Mouse (Mus musculus) CD4-positive, CD25-positive, alpha-beta regulatory T cell, adult 4 months (primary cell): ENCODE measurements around the gene Taf12. TPM values are rescaled to one million over a fixed set of nuclear protein-coding genes. Genes with fewer than 3 reads are reported as not detected.

Experiments
- ATAC-seq: one replicate; pipeline ENCODE4 v1.8.0; 2017
- polyA plus RNA-seq, 2 experiments: library from polyadenylated mRNA; unstranded; fragments of 100-300 nt; shearing (Covaris generic); gene quantifications; one replicate each; pipeline ENCODE4 v1.2.1; 2017

Taf12 gene
- polyA plus RNA-seq, 2 experiments from 2014 or later: 84.4 to 91.9 TPM

DNA sequence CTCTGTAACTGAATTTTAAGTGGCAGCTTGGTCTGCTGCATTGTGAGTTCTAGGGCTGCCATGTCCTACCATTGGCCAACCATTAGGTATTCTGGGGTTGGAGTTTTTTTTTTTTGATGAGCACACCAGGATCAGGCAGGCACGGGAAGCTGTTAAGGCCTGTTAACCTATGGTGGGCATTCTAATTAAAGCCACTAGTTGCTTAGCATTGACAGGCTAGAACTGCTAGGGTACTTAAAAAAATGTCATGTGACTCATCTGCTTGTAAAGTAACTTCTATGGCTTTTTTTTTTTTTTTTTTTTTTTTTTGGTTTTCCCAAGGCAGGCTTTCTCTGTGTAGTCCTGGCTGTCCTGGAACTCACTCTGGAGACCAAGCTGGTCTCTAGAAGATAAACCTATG is 37.0 kb downstream of the Taf12 start:
- no peak for ATAC-seq

DNA sequence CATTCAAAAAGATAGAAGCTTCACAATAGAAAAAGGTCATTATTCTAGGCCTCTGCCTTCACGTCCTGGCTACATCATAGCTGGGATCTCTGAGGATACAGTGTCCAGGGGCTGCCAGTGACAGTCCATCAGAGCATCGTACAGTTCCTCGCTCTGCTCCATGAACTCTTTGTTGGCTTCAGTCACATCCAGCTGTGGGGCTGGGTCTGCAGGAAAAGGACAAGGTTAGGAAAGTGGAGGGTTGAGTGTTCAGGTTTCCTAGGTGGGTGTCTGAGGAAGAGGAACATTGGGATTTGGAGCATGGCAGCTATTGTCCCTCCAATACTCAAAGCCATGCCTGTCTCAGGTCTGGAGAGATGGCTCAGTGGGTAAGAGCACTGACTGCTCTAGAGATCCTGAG is 37.6 kb downstream of the Taf12 start:
- no peak for ATAC-seq

DNA sequence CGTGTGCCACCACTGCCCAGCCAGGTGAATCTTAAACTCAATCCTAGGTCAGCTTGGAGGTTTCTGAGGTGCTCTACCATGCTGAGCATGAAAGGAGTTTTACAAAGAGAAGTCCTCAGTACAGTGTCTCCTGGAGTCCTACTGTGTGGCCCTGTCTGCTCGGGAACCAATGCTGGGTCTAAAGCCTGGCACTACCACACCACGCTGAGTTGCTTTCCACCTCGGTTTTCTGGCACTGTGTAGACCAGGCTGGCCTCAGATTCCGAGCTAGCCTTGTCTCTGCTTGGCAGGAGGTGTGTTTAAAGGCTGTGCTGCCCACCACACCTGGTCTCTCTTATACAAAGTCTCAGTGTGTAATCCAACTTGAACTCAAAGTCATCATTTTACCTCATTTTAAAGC is 38.5 kb downstream of the Taf12 start:
- ATAC-seq: no peak

- ATAC-seq: no peak
Observed at GRCm38 (mm10) chr4:132315711-132316110, 41.5 kb downstream of the Taf12 start.

DNA sequence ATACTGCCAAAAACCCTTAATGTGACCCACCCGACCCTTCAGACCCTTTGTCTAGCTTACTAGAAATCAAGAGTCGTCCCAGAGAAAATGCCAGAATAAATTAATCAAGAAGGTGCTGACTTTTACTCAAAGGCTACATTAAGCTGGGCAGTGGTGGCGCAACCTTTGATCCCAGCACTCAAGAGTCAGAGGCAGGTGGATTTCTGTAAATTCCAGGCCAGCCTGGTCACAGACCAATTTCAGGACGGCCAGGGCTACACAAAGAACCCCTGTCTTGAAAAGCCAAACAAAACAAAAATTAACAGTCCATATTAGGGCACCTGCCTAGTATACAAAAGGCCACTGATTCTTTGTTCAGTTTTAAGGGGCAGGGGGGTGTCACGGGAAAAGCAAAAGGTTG is 52.3 kb downstream of the Taf12 start:
- ATAC-seq: no peak

DNA sequence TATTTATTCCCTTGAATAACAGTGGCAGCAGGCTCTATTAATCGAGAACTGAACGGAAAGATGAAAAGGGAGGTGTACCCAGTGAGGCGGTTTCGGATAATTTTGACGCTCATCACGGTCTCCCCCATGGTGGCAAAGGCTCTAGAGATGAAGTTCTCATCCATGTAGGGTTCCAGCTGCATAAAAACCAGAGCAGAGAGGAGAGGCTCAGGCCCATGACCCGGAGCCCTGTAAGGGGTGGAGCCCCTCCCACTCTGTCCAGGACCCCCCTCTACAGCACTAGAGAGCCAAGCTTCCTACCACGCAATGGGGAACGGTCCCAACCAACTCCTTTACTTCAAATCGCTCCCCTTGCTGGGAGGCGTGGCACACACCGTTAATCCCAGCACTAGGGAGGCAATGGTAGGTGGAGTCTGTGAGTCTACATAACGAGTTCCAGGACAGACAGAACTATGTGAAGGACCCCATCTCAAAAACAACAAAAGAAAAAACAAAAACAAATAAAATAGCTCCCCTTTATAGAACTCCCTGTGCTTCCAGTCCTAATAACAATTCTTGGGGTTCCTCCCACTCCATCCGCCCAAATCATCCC is 54.3 kb downstream of the Taf12 start:
- no peak for ATAC-seq

- ATAC-seq: peak; percentile 98
Observed at GRCm38 (mm10) chr4:132329115-132329834, 55.1 kb downstream of the Taf12 start, which contains the start of gene Trnau1ap. TSS of gene Trnau1ap (minus strand) at chr4:132329538.

DNA sequence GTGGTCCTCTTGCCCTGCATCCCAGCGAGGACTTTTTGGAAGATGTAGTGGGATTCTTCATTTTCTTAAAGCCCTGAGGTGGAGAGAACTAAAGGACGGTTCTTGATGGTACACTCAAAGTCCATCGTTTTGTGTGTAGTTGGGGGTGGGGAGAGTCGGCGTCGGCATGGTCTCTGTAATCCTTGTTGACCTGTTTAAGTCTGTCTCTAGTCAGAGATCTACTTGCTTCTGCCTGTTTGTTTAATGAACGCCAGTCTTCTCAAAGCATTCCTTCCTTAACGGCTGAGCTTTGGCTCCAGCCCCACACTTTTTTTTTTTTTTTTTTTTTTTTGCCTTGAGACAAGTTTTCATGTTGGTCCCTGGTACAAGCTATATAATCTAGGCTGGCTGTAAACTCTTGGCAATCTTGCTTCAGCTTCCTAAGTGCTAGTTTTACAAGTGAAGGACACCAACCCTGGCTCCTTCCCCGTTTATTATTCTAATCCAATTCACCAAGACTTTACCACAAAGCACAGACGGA is 55.7 kb downstream of the Taf12 start:
- no peak for ATAC-seq

GRCm38 (mm10) chr4:132331960-132332359 is 57.8 kb downstream of the Taf12 start:
- ATAC-seq: no peak

DNA sequence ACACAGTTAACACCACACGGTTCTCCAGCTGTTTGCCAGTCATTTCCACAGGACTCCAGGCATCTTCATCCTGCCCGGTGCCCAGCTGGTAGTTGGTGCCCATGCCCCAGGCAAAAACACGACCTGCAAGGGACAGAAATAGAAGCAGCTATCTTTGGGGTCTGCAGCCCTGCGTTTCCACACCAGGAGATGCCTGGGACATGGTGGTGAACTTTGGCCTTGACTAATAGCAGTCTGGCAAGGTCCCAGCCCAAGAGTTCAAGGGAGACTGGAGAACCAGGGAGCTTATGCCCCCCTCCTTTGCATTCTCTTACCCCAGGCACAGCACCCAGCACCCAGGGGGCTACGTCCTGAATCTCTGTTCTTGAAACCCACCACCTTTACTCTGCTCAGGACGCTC is 58.7 kb downstream of the Taf12 start:
- no peak for ATAC-seq

- no peak for ATAC-seq
Observed at GRCm38 (mm10) chr4:132338943-132339342, 64.8 kb downstream of the Taf12 start.

DNA sequence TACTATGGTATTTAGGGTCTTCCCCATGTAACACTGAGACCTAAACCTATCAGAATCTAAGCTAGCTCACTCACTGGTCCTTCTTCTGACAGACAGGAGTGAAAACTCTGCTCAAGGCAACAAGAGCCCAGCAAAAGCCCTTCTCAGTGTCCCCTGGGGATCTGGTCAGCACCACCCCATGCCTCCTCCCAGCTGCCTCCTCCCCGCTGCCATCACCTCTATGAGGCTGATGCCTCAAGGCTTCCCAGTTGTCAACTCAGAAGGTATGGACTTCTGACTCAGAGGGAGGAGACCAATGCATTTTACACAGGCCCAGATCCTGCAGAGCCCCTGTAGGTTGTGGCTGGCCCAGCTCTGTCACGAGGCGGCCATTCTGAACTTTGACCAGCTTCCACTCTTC is 67.3 kb downstream of the Taf12 start:
- no peak for ATAC-seq

DNA sequence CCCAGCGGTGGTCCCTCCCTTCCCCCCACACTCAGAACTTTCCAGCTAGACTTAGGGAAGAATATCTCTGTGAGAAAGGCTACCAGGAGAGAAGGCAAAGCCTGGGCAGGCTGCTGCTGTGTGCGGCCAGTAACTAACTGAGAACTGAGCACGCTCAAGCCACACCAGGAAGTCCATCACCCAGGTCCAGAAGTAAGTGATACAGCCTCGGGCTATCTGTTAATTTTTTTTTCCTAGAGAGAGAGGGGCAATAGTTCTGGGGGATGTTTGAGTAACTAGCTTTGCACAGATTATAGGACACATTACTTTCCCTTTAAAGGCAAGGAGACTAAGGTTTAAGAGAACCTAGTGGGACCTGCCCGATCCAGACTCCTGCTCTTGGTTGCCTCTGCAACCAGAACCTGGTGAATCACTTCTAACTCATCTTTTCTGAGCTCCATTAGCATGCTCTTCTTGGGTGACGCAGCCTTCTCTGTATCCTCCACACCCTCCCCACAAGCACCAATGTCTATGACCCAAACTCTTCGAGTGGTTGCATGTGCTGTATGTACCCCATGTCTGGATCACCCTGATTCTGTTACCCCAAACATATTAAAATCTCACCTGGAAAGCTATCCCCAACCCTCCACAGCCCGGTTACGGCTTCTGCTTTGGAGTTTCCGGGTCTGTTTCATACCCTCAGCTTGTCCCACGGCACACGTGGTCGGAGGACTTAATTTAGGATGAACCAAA is 70.4 kb downstream of the Taf12 start:
- peak; percentile 30 for ATAC-seq

Other genes with a start within 250 kb of the Taf12 start
- gene Gm10300, start 199.7 kb upstream of the Taf12 start, polyA plus RNA-seq: not detected
- gene Epb41, start 199.1 kb upstream of the Taf12 start, polyA plus RNA-seq: 10 to 100 TPM; 32.3 to 35.4 TPM
- gene Oprd1, start 129.9 kb upstream of the Taf12 start, polyA plus RNA-seq: not detected
- gene Ythdf2, start 62.1 kb upstream of the Taf12 start, polyA plus RNA-seq: 100 to 1,000 TPM in 1 of 2 experiments, 10 to 100 TPM in 1; 70.7 to 118 TPM
- 10 to 100 TPM; 16.7 to 17.7 TPM for gene Gmeb1, start 12.8 kb upstream of the Taf12 start, polyA plus RNA-seq
- 1 to 10 TPM in 1 of 2 experiments, not detected in 1; 1.0 TPM for gene Rab42, start 29.0 kb downstream of the Taf12 start, polyA plus RNA-seq
- gene Trnau1ap, start 55.2 kb downstream of the Taf12 start, polyA plus RNA-seq: 10 to 100 TPM; 40.7 to 48.9 TPM
- gene Rcc1, start 79.2 kb downstream of the Taf12 start, polyA plus RNA-seq: 10 to 100 TPM; 11.7 to 23.9 TPM
- 1 to 10 TPM; 5.6 to 6.0 TPM for gene Phactr4, start 148.1 kb downstream of the Taf12 start, polyA plus RNA-seq
- gene Med18, start 189.5 kb downstream of the Taf12 start, polyA plus RNA-seq: 10 to 100 TPM; 24.7 to 30.1 TPM
- gene Sesn2, start 236.1 kb downstream of the Taf12 start, polyA plus RNA-seq: 1 to 10 TPM; 1.6 to 2.4 TPM